Mouse (Mus musculus) cerebellum, adult 9-10 months (tissue): ENCODE data around the gene Fbxo10.
A peak's percentile ranks its signal among the peaks of the same experiment; 100 is the strongest.
"Not testable (repeated sequence)": the region's sequence is repeated elsewhere in the genome, so short reads cannot be mapped to it uniquely, and the experiment has no call there.

Experiments used
- DNase-seq: peaks from one replicate; pipeline ENCODE4 v3.0.0; 2022

The Fbxo10 gene

GRCm38 (mm10) chr4:45047286-45047887, 37.0 kb downstream of the Fbxo10 start:
- no peak for DNase-seq

GRCm38 (mm10) chr4:45046679-45047078, 37.7 kb downstream of the Fbxo10 start:
- no peak for DNase-seq

GRCm38 (mm10) chr4:45040795-45041194, 43.6 kb downstream of the Fbxo10 start:
- DNase-seq: no peak

- DNase-seq: not testable (repeated sequence)
These were observed 44.9 kb downstream of the Fbxo10 start for GRCm38 (mm10) chr4:45039546-45039945.

- DNase-seq: not testable (repeated sequence)
These were observed 45.5 kb downstream of the Fbxo10 start for GRCm38 (mm10) chr4:45038879-45039278.

- no peak for DNase-seq
These were observed 46.7 kb downstream of the Fbxo10 start for GRCm38 (mm10) chr4:45037455-45038410.

GRCm38 (mm10) chr4:45036571-45036970, 47.8 kb downstream of the Fbxo10 start:
- no peak for DNase-seq

GRCm38 (mm10) chr4:45036048-45036447, 48.4 kb downstream of the Fbxo10 start:
- no peak for DNase-seq

- no peak for DNase-seq
These were observed 49.4 kb downstream of the Fbxo10 start for GRCm38 (mm10) chr4:45034693-45035628.

- DNase-seq: no peak
These were observed 51.8 kb downstream of the Fbxo10 start for GRCm38 (mm10) chr4:45032586-45032985.

GRCm38 (mm10) chr4:45026459-45026858, 57.9 kb downstream of the Fbxo10 start:
- DNase-seq: no peak

- peak; percentile 29 for DNase-seq
These were observed 65.4 kb downstream of the Fbxo10 start for GRCm38 (mm10) chr4:45019009-45019408.

GRCm38 (mm10) chr4:45018452-45018980, 65.9 kb downstream of the Fbxo10 start, which contains the start of gene Polr1e:
Gene Polr1e (plus strand): TSS chr4:45018583.
- DNase-seq: peak; percentile 91

- peak; percentile 69 for DNase-seq
These were observed 68.8 kb downstream of the Fbxo10 start for GRCm38 (mm10) chr4:45015615-45016014.

GRCm38 (mm10) chr4:45013537-45013936, 70.9 kb downstream of the Fbxo10 start:
- DNase-seq: peak; percentile 42

GRCm38 (mm10) chr4:45013031-45013431, 71.4 kb downstream of the Fbxo10 start:
- no peak for DNase-seq

- peak; percentile 100 for DNase-seq
These were observed 72.1 kb downstream of the Fbxo10 start, which contains the start of gene Zbtb5 for GRCm38 (mm10) chr4:45012105-45012975. Gene Zbtb5 (minus strand): TSS chr4:45012412.

- no peak for DNase-seq
These were observed 72.8 kb downstream of the Fbxo10 start for GRCm38 (mm10) chr4:45011581-45012104.

GRCm38 (mm10) chr4:45010806-45011415, 73.5 kb downstream of the Fbxo10 start:
- peak; percentile 48 for DNase-seq

GRCm38 (mm10) chr4:45005452-45005851, 79.0 kb downstream of the Fbxo10 start:
- no peak for DNase-seq

GRCm38 (mm10) chr4:45000001-45000400, 84.4 kb downstream of the Fbxo10 start:
- no peak for DNase-seq
